Mouse (Mus musculus) bone marrow, adult 2 months (tissue): Measurements from ENCODE around the gene Rspo4. TPM values are rescaled to one million over a fixed set of nuclear protein-coding genes. Genes with fewer than 3 reads are reported as not detected.

Experiments used
- H3K27ac ChIP-seq: fragments of 200-500 bp; 2 replicates; pipeline ENCODE4 v1.5.1; 2012; ENCODE audit warnings: low read depth, mild to moderate bottlenecking, control low read depth, inconsistent platforms, low read length; ENCODE audit not compliant: control insufficient read depth, poor library complexity, insufficient read depth
- H3K4me1 ChIP-seq: fragments of 200-500 bp; 2 replicates; pipeline ENCODE4 v1.6.1; 2011; ENCODE audit warnings: low read length; ENCODE audit not compliant: control insufficient read depth, insufficient read depth
- H3K4me3 ChIP-seq: fragments of 200-500 bp; replicated peaks from 2 replicates; pipeline ENCODE3; 2011; ENCODE audit warnings: mild to moderate bottlenecking, low read depth, low read length, control low read depth; ENCODE audit not compliant: control insufficient read depth
- CTCF ChIP-seq: fragments of 200-500 bp; IDR thresholded peaks from 2 replicates; pipeline ENCODE4 v1.5.1; 2011; ENCODE audit warnings: low read length, control low read depth; ENCODE audit not compliant: control insufficient read depth, insufficient read depth
- POLR2A ChIP-seq: fragments of 200-500 bp; IDR thresholded peaks from 2 replicates; pipeline ENCODE4 v1.6.1; 2011; ENCODE audit warnings: low read depth, mild to moderate bottlenecking, control low read depth, low read length, borderline replicate concordance; ENCODE audit not compliant: control insufficient read depth
- WGBS: fragments of 180-500 bp; shearing (Covaris S2); methylation state at CpG from one replicate; pipeline ENCODE4 v1.1.7; 2018; 5-methylcytosine and 5-hydroxymethylcytosine counted together
- polyA plus RNA-seq: library from polyadenylated mRNA; stranded (reverse); fragments of >200 nt; gene quantifications from 2 replicates; pipeline ENCODE4 v1.2.4, GENCODE M21; 2011; ENCODE audit warnings: low replicate concordance; ENCODE audit not compliant: missing spikeins, insufficient read depth, insufficient read length

Rspo4 gene
- polyA plus RNA-seq, 1 experiment = not detected

DNA sequence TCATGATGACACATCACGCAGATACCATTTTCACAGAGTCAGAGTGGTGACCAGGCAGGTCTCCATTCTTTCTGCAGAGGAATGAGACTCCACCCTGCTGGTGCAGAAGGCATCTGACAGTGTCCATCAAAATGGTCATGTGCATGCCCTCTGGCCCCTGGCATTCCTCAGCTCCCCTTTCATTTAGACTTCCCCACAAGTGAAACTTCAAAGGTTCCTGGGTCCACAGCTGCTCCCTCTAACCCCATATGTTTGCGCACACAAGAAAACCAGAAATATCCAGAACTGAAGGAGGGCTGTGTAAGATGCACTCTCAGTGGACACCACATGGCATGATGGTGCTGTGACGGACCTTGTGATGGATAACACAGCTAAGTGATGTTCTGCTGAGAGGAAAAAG is 35.9 kb downstream of the Rspo4 start:
- Histone ChIP-seq H3K4me1 (no peaks in the 10 kb centered on the region), H3K27ac (no peak overlapping the region)
- 73% methylated on average over 3 of the region's 3 CpGs for WGBS

GRCm38 (mm10) chr2:151879760-151880159 is 37.0 kb downstream of the Rspo4 start:
- Histone ChIP-seq H3K4me1 (no peaks in the 10 kb centered on the region), H3K4me3 (no peak overlapping the region), H3K27ac (no peak overlapping the region)
- TF ChIP-seq CTCF (no peak), POLR2A (no peak)
- WGBS = 46% methylated on average over 2 of the region's 2 CpGs

More for the DNA sequence above, 35.9 kb downstream of the Rspo4 start:
- no peak overlapping the region for H3K4me3 ChIP-seq
- no peak for TF ChIP-seq POLR2A
- no peak for TF ChIP-seq CTCF

DNA sequence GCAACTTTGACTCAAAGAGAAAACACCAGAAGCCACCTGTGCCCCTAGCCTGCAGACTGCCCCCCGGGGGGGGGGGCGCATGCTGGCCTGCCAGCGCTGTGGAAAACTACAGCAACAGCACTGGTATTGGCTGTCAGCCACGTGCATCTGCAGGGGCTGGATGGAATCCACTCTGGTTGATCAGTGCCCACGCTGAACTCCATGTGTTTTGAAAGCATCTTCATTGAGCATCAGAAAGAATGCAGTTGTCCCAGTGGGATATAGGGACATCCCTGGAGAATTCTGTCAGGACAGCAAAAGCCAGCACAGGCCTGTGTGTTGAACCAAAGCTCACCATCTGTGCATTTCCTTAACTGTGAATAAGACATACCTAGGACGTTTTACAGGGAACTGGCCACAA is 48.3 kb downstream of the Rspo4 start:
- Histone ChIP-seq H3K27ac (no peak overlapping the region), H3K4me3 (no peak overlapping the region), H3K4me1 (no peaks in the 10 kb centered on the region)
- 67% methylated on average over 6 of the region's 6 CpGs for WGBS
- TF ChIP-seq CTCF (no peak), POLR2A (no peak)

- TF ChIP-seq POLR2A = no peak
- no peak for TF ChIP-seq CTCF
- Histone ChIP-seq H3K27ac (no peak overlapping the region), H3K4me1 (no peaks in the 10 kb centered on the region), H3K4me3 (no peak overlapping the region)
- 45% methylated on average over 15 of the region's 15 CpGs for WGBS
Observed at GRCm38 (mm10) chr2:151893122-151893774, 50.5 kb downstream of the Rspo4 start.

GRCm38 (mm10) chr2:151894209-151894980 is 51.7 kb downstream of the Rspo4 start:
- H3K4me1 ChIP-seq = no peaks in the 10 kb centered on the region
- H3K27ac ChIP-seq = no peak overlapping the region
- WGBS = 83% methylated on average over 8 of the region's 8 CpGs
- no peak overlapping the region for H3K4me3 ChIP-seq
- TF ChIP-seq POLR2A (no peak), CTCF (no peak)

GRCm38 (mm10) chr2:151895911-151896310 is 53.2 kb downstream of the Rspo4 start:
- Histone ChIP-seq H3K27ac (no peak overlapping the region), H3K4me3 (no peak overlapping the region), H3K4me1 (no peaks in the 10 kb centered on the region)
- TF ChIP-seq CTCF (no peak), POLR2A (no peak)
- WGBS = 47% methylated on average over 5 of the region's 5 CpGs

- Histone ChIP-seq H3K4me3 (no peak overlapping the region), H3K27ac (no peak overlapping the region), H3K4me1 (no peaks in the 10 kb centered on the region)
- whole genome bisulfite sequencing = 86% methylated on average over 1 of the region's 1 CpGs
- TF ChIP-seq POLR2A = no peak
- TF ChIP-seq CTCF = no peak
Observed at GRCm38 (mm10) chr2:151898106-151898505, 55.4 kb downstream of the Rspo4 start.

DNA sequence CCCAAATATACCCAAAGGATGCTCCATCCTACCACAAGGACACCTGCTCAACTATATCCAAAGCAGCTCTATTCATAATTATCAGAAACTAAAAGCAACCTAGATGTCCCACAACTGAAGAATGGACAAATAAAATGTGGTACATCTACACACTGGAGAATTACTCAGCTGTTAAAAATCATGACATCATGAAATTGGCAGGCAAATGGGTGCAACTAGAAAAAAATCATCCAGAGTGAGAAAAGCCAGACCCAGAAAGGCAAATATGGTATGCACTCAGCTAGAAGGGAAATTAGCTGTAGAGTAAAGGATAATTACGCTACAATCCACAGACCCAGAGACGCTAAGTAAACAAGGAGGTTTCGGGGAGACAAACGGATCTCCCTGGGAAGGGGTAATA is 58.1 kb downstream of the Rspo4 start:
- H3K4me1 ChIP-seq = no peaks in the 10 kb centered on the region
- WGBS = 73% methylated on average over 4 of the region's 4 CpGs
- TF ChIP-seq POLR2A (no peak), CTCF (no peak)
- H3K4me3 ChIP-seq = no peak overlapping the region
- H3K27ac ChIP-seq = no peak overlapping the region

GRCm38 (mm10) chr2:151903267-151903666 is 60.5 kb downstream of the Rspo4 start:
- no peak overlapping the region for H3K4me3 ChIP-seq
- no peaks in the 10 kb centered on the region for H3K4me1 ChIP-seq
- TF ChIP-seq POLR2A (no peak), CTCF (no peak)
- WGBS = 81% methylated on average over 6 of the region's 6 CpGs
- no peak overlapping the region for H3K27ac ChIP-seq
